Mouse (Mus musculus) thymus, postnatal 36 days (tissue): ENCODE measurements around the gene Snx3.

Source experiments
- DNase-seq, 2 experiments: peaks; one replicate each; pipeline ENCODE4 v3.0.0; 2022; ENCODE audit warnings: mixed read lengths in 2 of 2

Snx3 gene

GRCm38 (mm10) chr10:42501775-42502348, at the start of gene Snx3:
Snx3 (plus strand) TSS chr10:42502030.
- peak; percentile 95 to 97 for DNase-seq

- DNase-seq: no peak
These were observed 47.6 kb upstream of the Snx3 start for GRCm38 (mm10) chr10:42454266-42454665.

GRCm38 (mm10) chr10:42454690-42455089, 47.1 kb upstream of the Snx3 start:
- no peak for DNase-seq

GRCm38 (mm10) chr10:42455981-42456380, 45.8 kb upstream of the Snx3 start:
- DNase-seq: no peak

GRCm38 (mm10) chr10:42457557-42458191, 44.2 kb upstream of the Snx3 start:
- DNase-seq: no peak

GRCm38 (mm10) chr10:42464224-42464623, 37.6 kb upstream of the Snx3 start:
- no peak for DNase-seq

GRCm38 (mm10) chr10:42464805-42465204, 37.0 kb upstream of the Snx3 start:
- DNase-seq: no peak

- no peak for DNase-seq
These were observed 26.8 kb upstream of the Snx3 start for GRCm38 (mm10) chr10:42474946-42475514.

GRCm38 (mm10) chr10:42476774-42477475, 24.9 kb upstream of the Snx3 start:
- no peak for DNase-seq

- DNase-seq: no peak
These were observed 24.1 kb upstream of the Snx3 start for GRCm38 (mm10) chr10:42477550-42478340.

GRCm38 (mm10) chr10:42478341-42478720, 23.5 kb upstream of the Snx3 start, which contains the start of gene Afg1l:
Afg1l (minus strand) TSS chr10:42478565.
- DNase-seq: peak; percentile 95

- DNase-seq: no peak
These were observed 21.1 kb upstream of the Snx3 start for GRCm38 (mm10) chr10:42480719-42481118.

- DNase-seq: no peak
These were observed 13.1 kb upstream of the Snx3 start for GRCm38 (mm10) chr10:42488606-42489296.

- no peak for DNase-seq
These were observed 10.7 kb upstream of the Snx3 start for GRCm38 (mm10) chr10:42491158-42491557.

- DNase-seq: no peak
These were observed 9.6 kb upstream of the Snx3 start for GRCm38 (mm10) chr10:42492027-42492771.

GRCm38 (mm10) chr10:42493000-42493399, 8.8 kb upstream of the Snx3 start:
- DNase-seq: no peak

- DNase-seq: no peak
These were observed 1.2 kb upstream of the Snx3 start for GRCm38 (mm10) chr10:42500611-42501010.

- DNase-seq: no peak
These were observed 669 bp upstream of the Snx3 start for GRCm38 (mm10) chr10:42501161-42501560.

GRCm38 (mm10) chr10:42502349-42503111, 700 bp downstream of the Snx3 start:
- no peak for DNase-seq

- no peak for DNase-seq
These were observed 2.4 kb downstream of the Snx3 start for GRCm38 (mm10) chr10:42504096-42504710.
